Mouse (Mus musculus) kidney, adult 11 months (tissue): ENCODE measurements at regions not wholly inside any gene's neighbourhood (a gene's known extent, or its start where the extent isn't known, plus 50 kb on each side); places are given as distances from the start of the nearest gene placed in this dataset.
"Not testable (repeated sequence)": the region's sequence is repeated elsewhere in the genome, so short reads cannot be mapped to it uniquely, and the experiment has no call there.

Source experiments
- DNase-seq: peaks from one replicate; pipeline ENCODE4 v3.0.0; 2022

DNA sequence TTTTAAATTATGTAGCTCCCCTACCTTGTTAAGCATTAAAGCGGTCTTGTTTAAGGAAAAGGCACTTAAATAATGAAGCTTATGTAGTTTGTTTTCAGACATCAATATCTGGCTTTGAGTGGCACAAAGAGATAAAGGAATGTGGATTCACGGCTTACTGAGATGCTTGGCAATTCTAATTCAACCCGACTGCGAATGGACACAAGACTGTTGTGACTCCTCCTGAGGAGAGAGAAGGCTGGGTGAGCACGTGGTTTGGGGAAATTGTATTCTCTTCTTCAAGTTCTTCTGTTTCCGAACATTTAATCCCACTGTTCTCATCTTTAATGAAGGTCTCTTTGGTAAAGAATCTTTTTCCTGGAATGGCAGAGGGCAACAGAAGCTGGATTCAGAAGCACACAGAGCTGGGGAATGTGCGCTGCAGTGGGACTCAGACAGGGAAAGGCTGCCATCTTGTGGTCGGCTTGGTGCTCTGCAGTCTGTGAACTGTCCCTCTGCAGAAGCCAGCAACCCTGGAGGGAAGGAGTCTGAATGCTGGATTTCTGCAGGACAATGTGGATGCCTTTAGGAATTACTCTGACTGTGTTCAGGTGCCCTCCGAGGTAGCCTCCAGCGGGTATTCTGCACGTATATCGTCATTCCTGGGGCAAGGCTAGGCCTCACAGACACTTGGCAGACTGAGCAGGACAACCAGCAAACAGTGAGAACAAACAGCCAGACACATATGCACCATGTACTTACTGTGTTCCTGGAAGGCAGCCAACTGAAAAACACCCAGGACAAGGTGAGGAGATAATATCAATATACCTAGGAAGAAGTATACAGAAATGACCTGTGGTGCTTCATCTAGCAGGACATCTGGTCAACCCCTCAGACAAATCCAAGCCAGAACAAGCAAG is 54.0 kb upstream of the Pax1 start:
- peak; percentile 27 for DNase-seq

DNA sequence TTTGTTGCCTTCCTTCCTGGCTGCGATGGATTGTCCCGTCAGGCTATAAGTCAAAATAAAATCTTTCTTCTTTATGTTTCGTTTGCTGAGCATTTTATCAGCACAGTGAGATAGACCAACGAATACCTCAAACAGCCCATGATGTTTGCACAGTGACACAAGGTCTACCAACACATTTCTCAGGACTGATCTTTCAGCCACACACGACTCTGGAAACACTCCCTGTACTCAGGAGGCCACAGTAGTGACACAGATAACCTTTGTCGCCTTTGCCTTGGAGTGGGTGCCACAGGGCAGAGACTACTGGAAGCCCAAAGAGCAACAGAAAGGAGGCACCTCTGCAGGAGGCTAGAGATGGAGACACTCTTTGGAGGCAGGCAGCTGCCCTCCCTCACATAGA is 55.0 kb upstream of the Pax1 start:
- no peak for DNase-seq

DNA sequence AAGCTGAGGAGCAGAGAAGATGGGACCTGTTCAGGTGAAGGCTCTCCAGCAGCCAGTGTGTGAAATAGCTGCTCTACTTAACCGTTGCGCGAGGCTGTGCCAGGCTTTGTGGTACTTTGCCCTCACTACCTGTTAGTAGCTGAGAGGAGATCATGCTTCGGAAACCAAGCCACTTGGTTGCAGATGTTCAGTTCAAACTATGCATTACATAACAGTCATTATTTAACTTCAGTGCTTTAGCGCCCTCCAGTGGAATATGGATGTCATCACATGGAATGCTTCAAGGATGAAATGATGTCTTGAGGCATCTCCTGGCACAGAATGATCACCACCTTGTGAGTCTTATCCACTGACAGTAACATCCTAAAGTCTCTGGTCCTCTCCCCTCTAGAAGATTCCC is 56.5 kb upstream of the Pax1 start:
- DNase-seq, result peak; percentile 70

DNA sequence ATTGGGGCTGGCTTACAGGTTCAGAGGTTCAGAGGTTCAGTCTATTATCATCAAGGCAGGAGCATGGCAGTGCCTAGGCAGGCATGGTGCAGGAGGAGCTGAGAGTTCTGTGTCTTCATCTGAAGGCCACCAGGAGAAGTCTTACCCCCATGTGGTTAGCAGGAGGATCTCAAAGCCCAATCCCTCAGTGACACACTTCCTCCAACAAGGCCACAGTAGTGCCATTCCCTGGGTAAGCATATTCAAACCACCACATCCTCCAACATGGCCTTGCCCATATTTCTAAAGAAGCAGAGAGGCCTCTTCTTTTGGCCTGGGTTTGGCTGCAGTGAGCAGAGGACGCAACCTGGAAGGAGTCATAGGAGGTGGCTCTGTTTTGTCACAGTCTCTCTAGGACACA is 61.2 kb upstream of the Pax1 start:
- DNase-seq, result no peak

DNA sequence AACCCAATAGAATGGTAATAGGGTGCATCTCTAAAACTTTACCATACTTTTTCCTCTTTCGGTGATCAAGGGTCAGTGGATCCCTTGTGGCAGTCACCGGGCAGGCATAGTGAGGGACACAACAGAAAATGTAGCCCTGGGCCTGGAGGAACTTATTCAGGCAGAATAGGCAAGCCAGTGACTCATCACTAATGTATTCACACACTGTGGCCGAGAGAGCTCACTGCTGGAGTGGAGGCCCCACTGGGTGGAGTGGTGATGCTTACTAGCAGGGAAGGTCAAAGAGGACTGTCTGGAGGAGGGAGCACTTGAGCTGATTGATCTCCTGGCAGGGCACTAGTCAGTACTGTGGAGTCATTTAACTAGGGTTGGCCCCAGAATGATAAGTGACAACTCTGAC is 62.4 kb upstream of the Pax1 start:
- DNase-seq, result no peak

DNA sequence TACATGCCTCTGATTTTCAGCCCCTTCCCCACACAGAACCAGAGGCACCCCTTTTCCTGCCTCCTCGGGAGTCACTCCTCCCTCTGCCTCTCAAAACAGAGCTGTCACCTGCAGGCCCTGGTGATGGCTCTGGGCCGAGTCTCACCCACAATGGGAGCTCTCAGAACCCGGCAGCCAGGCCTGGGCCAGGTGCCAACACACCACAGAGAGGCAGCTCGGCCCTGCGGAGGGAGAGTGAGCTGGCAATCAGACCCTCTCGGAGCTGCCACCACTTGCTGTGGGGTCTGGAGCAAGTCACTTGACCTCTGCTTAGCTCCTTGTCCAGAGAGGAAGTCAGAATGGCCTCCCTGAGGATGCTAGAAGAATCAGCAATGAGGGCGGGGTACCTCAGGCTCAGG is 63.2 kb upstream of the Pax1 start:
- DNase-seq, result no peak

DNA sequence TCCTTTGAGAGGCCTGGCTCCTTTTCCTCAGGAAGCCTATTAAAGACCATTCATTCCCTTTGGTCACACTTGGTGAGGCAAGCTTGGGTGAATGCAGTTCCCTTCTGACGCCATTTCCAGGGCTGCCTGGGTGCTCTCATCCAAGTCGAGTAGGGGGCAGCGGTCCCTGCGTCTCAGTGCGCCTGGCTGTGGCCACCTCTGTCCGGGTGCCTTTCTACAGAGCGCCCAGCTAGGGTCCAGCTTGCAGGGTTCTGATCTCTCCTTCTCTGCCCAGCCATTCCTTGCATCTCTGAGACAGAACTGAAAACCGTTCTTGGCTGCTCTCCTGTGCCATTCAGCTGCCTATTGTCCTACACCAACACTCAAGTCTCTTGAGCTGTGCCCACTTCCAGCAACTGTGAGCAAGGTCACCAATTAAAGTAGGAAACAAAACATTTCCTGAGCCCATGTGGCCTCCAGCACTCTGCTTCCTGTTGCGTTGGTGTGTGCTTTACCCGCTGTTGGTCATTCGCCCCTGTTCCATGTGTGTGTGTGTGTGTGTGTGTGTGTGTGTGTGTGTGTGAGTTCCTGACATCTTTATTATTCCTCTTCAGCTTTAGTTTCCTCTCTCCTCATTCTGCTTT is 63.7 kb upstream of the Pax1 start:
- DNase-seq, result no peak

DNA sequence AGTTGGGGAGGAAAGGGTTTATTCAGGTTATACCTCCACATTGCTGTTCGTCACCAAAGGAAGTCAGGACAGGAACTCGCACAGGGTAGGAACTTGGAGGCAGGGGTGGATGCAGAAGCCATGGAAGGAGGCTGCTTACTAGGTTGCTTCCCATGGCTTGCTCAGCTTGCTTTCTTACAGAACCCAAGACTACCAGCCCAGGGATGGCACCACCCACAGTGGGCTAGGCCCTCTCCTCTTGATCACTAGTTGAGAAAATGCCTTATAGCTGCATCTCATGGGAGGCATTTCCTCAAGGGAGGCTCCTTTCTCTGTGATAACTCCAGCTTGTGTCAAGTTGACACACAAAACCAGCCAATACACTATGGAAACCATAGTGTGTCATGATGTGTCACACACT is 66.8 kb upstream of the Pax1 start:
- not testable (repeated sequence) for DNase-seq

DNA sequence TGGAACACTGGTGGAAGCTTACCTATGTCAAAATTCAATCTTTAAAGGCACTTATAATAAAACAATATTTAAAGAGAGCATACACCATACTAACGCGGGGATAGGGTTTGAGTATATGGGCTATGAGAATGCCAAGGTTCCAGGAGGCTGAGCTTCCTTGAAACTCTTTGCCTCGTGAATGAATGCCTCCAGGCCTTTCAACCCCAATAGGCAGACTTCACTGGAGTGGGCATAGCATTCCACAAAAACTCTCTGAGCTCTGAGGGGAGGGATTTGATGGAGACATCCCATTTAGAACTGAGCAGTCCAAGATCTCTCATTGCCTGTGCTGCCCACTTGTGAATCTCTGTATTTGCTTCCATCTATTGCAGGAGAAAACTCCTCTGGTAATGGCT is 68.4 kb upstream of the Pax1 start:
- DNase-seq, result no peak

DNA sequence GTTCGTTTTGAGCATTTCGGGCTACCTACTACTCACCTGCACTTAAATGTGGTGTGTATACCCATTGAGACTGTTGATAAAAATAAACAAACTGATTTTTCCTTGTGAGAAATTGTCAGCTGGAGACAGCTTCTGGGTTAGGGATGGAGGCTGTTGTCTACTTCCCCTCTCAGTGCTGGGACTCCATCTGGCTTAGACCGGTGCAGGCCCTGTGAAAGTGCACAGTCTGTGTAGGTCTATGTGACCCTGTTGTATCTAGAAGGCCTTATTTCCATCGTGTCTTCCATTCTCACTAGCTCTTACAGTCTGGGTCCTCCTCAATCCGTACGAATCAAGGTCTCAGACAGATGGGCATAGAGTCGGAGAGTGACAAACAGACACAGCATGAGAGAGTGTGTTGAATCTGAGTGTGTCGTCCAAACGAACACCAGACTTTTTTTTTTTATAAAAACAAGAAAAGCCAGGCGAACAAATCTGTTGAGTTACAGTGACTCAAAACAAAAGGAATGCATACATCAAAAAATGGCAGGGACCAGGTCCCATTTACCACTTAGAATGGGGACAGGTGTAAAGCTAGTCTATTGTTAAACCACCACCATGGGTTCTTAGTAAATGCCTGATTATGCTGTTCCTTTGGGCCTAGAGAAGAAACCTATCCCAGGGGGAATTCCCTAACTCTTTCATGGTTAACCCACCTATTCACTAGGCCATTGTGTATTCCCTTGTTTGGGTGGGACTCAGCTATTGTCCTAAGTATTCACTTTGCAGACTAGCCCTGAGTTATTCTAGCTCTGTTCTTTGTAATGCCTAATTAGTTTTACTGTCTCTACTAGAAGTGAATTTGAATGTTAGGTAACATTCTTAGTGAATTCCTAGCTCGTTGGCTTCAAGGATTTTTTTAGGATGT is 69.1 kb upstream of the Pax1 start:
- DNase-seq, result no peak

DNA sequence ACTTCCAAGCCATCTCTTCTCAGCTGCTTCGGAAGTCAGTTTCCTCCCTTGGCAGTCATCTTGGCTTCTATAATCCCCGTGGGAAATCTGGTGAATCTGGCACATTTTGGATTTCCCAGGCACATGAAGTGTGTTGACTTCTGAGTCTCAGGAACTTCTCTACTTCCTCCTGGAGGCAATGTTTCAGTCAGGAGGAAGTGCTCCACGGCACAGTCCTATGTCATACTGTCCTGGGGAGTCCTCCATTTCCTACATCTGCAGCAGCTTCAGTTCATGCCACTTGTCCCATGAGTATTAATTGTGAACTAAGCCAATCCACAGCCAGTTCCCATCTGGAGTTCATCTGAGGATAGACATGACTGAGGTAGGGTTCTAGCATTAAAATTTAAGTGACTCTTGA is 78.3 kb upstream of the Pax1 start:
- DNase-seq, result no peak

DNA sequence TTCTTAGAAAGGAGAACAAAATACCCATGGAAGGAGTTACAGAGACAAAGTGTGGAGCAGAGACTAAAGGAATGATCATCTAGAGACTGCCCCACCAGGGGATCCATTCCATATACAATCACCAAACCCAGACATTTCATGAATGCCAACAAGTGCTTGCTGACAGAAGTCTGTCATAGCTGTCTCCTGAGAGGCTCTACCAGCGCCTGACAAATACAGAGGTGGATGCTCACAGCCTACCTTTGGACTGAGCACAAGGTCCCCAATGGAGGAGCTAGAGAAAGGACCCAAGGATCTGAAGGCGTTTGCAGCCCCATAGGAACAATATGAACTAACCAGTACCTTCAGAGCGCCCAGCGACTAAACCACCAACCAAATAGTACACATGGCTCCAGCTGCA is 83.6 kb upstream of the Nkx2-2 start:
- DNase-seq, result no peak

DNA sequence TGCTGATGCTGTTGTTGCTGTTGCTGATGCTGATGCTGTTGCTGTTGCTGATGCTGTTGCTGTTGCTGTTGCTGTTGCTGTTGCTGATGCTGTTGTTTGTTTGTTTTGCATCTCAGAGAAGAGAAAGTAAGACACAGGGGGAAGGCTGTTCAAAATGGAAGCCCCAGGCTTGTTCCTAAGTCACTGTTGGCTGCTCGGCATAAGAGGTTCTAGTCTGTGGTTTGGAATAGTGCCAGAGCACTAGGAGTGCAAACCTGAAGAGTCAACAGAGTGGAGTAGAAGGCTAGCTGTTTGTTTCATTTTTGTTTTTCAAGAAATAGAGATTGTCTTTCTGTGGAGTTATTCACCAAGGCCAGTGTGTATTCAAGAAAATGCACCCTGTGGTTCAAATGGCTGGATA is 75.1 kb upstream of the Nkx2-2 start:
- no peak for DNase-seq

DNA sequence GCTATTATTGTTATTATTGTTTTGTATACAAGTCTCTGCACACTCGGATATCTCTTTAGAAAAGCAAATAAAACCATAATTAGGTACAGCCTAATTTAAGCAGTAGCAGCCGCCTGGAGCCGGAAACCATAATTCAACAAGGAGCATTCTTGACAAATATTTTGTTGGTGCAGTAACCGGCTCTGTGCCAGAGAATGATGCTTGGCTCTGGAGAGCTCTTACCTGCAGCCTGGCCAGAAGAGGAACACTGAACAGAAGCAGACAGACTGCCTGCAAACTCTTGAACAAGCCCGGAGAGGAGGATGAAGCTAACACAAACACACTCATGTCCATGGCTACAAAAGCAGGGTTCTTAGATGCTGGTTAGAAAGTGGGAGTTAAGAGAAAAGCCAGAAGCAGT is 73.9 kb upstream of the Nkx2-2 start:
- no peak for DNase-seq

DNA sequence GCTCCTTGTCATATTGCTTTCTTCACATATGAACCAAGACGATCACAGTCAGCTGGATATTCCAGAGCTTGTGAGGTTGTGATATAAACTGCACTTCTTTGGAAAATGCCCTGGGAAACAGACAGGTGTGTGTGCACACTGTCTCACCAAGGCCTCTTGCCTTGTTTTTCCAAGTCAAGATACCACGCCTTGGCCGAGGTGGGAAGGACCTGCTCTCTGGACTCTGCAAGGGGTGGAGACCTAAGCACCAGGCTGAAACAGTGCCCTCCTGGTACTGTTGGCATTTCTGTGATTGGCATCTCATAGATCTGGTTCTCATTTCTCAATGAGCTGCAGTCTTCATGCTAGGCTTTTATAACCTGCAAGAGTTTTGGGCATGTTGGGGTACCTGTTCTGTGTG is 73.2 kb upstream of the Nkx2-2 start:
- DNase-seq, result no peak

DNA sequence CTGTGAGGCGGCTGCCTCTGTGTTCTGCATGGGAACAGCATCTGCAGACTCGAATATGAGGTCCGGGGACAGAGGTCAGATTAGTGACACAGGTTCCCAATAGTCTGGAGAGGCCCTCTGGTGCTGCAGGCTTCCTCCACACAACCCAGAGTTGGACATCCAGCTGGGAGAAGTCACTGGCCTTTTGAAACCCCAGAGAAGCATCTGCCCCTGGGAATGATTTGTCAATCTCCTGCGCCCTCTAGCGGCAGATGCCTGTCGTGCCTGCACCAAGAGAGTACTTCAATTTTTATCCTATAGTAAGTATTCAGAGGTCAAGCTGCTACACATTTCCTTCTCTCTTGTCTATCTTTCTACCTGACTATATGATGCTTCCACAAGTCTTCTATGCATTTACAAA is 62.7 kb upstream of the Nkx2-2 start:
- no peak for DNase-seq

DNA sequence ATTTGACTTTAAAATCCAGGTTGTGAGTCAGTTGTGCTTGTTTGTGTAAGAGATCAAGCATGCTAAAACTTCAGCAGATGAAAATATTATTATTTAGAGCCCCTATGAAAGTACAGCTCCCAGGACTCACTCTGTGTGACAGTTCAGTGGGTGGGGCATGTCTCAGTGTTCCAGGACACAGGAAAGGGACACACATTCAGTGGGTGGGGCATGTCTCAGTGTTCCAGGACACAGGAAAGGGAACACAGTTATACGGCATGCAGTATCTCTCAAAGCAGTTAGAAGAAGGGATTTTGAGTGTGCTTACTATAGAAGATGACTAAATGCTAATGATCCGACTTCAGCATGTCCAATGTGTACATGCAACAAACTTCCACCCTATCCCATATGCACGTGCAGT is 60.9 kb upstream of the Nkx2-2 start:
- DNase-seq, result no peak

DNA sequence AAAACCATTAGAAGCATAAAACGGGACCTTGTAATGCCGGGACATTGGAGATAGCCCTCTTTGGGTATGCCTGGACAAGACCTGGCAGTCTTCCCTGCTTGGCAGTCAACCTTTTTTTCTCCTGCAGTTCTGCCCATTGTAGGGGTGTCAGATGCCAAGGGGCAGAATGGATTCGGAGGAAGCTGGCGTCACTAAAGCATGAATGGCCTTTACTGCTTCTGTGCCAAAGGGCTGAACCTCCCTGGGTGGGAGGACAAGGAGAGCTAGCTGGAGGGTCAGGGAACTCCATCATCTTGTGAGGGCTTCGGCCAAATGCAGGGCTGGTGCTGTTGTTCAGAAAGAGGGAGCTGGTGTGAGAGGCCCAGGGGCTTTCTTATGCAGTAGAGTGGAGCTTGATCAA is 60.1 kb upstream of the Nkx2-2 start:
- DNase-seq, result no peak

DNA sequence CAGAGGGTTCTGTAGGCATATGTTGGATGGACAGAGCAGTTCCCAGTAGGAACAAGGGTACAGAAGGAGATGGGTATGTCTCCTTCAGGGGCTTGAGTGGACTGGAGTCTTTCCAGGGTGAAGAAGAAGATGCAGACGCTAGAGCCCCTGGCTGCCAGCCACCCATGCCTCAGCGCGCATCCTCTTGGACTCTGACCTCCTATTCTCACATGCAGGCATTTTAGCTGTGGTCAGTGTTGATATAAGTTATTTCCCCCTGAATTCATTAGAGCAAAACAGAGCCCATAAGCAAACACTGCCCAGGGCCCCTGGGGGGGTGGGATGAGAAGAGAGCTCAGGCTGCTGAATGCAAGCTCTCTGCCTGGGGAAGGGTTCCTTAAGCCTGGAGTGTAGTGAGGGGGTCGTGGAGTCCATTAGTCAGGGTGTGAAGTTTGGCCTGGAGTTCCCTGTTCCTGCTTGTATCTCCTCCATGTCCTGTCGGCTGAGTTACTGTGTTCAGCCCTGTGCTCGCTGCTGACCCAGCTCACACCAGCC is 54.0 kb upstream of the Nkx2-2 start:
- DNase-seq, result peak; percentile 54

DNA sequence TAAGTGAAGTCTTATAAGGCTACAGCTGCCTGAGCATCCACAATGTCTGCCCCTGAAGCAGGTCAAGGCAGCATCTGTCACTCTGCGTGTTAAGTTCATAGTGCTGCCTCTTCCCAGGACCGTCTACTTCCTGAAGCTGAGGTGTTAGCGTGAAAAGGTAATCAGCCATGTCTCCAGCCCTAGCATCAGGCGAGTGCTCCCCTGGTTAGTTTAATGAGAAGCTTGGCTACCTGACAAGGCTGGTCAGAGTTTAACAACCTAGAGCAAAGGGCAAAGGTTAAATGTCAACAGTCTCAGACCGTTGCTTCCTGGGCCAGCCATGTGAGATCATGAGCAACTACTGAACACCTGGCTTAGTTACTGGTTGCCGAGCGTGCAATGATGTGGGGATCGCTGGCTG is 53.2 kb upstream of the Nkx2-2 start:
- DNase-seq, result peak; percentile 67

DNA sequence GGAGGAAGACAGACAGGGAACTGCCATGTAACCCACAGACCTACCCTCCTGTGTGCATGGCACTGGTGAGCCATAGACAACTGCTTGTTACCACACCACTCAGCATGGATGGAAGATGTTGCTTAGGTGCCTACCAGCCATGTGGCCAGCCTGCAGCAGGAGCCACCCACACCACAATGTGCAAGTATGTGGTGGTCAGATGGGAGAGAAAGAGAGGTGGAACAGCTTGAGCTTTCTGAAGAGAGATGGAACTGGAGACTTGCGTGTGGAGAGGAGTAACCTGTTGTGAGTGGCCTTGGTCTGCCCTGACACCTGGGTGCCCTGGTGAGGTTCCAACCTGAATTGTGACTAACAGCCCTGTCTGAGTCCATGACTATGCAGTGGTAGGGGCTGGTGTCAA is 50.4 kb upstream of the Nkx2-2 start:
- DNase-seq, result no peak
